Mouse (Mus musculus) MEL (cell line): ENCODE measurements around the gene Samd7. TPM values are rescaled to one million over a fixed set of nuclear protein-coding genes. Genes with fewer than 3 reads are reported as not detected.

Experiments used
- DNase-seq: peaks from one replicate; pipeline ENCODE4 v3.0.0; 2011; ENCODE audit warnings: low read depth, low spot score
- H3K27ac ChIP-seq: 2 replicates; pipeline ENCODE4 v1.5.1; 2012; ENCODE audit warnings: low read depth, mild to moderate bottlenecking, control low read depth, low read length, moderate library complexity; ENCODE audit not compliant: control insufficient read depth
- H3K27me3 ChIP-seq, 2 experiments: fragments of 150-350 bp in 1 of 2; sonication (generic) in 1 of 2; 2 replicates each; pipeline ENCODE4 v1.6.1; 2012; ENCODE audit warnings: low read length in 2 of 2, mild to moderate bottlenecking in 2 of 2, improper control_type of control experiment in 1 of 2, moderate library complexity in 1 of 2; ENCODE audit not compliant: insufficient read depth in 2 of 2, control insufficient read depth in 1 of 2
- H3K36me3 ChIP-seq, 2 experiments: 2 replicates each; pipeline ENCODE4 v1.6.1; 2012 to 2014; ENCODE audit warnings: low read length in 2 of 2, improper control_type of control experiment in 1 of 2, inconsistent platforms in 1 of 2, mild to moderate bottlenecking in 1 of 2; ENCODE audit not compliant: insufficient read depth in 2 of 2, control insufficient read depth in 1 of 2
- H3K4me1 ChIP-seq, 2 experiments: fragments of 150-350 bp in 1 of 2; sonication (generic) in 1 of 2; 2 replicates each; pipeline ENCODE4 v1.6.1; 2012; ENCODE audit warnings: low read length in 2 of 2, improper control_type of control experiment in 1 of 2, mild to moderate bottlenecking in 1 of 2; ENCODE audit not compliant: insufficient read depth in 2 of 2, control insufficient read depth in 1 of 2
- H3K4me3 ChIP-seq, 2 experiments: fragments of 150-350 bp in 1 of 2; sonication (generic) in 1 of 2; 2 replicates each; pipeline ENCODE4 v1.5.1; 2012; ENCODE audit warnings: low read depth in 2 of 2, low read length in 2 of 2, mild to moderate bottlenecking in 2 of 2, moderate library complexity in 2 of 2, control low read depth in 1 of 2, improper control_type of control experiment in 1 of 2; ENCODE audit not compliant: control insufficient read depth in 1 of 2, insufficient read depth in 1 of 2
- H3K79me2 ChIP-seq: 2 replicates; pipeline ENCODE4 v1.6.1; 2012; ENCODE audit warnings: mild to moderate bottlenecking, low read length, moderate library complexity; ENCODE audit not compliant: control insufficient read depth, poor library complexity, insufficient read depth
- H3K9ac ChIP-seq: 2 replicates; pipeline ENCODE4 v1.6.1; 2012; ENCODE audit warnings: low read depth, mild to moderate bottlenecking, control low read depth, low read length, moderate library complexity; ENCODE audit not compliant: control insufficient read depth, poor library complexity, severe bottlenecking
- H3K9me3 ChIP-seq: fragments of 150-350 bp; sonication (generic); replicated peaks from 2 replicates; pipeline ENCODE4 v1.6.1; 2012; ENCODE audit warnings: mild to moderate bottlenecking, low read length, improper control_type of control experiment, moderate library complexity; ENCODE audit not compliant: insufficient read depth
- BHLHE40 ChIP-seq: IDR thresholded peaks from 2 replicates; pipeline ENCODE4 v1.6.1; 2012; ENCODE audit warnings: low read depth, mild to moderate bottlenecking, inconsistent platforms, low read length, improper control_type of control experiment, borderline replicate concordance
- CHD1 ChIP-seq: IDR thresholded peaks from 2 replicates; pipeline ENCODE4 v1.6.1; 2012; ENCODE audit warnings: low read depth, mild to moderate bottlenecking, inconsistent platforms, low read length, improper control_type of control experiment
- CHD2 ChIP-seq: IDR thresholded peaks from 2 replicates; pipeline ENCODE4 v1.6.1; 2011; ENCODE audit warnings: low read length, improper control_type of control experiment
- CTCF ChIP-seq, 3 experiments: IDR thresholded peaks in 2 of 3; conservative IDR thresholded peaks in 1 of 3; 2 replicates each; pipeline ENCODE4 v1.5.1; 2011 to 2012; ENCODE audit warnings: low read length in 3 of 3, low read depth in 2 of 3, mild to moderate bottlenecking in 2 of 3, improper control_type of control experiment in 1 of 3, inconsistent platforms in 1 of 3, mixed read lengths in 1 of 3, moderate library complexity in 1 of 3; ENCODE audit not compliant: control insufficient read depth in 1 of 3, insufficient read depth in 1 of 3, poor library complexity in 1 of 3, severe bottlenecking in 1 of 3
- E2F4 ChIP-seq: IDR thresholded peaks from 2 replicates; pipeline ENCODE4 v1.6.1; 2011; ENCODE audit warnings: low read depth, low read length, improper control_type of control experiment, borderline replicate concordance
- ELF1 ChIP-seq: IDR thresholded peaks from 2 replicates; pipeline ENCODE4 v1.6.1; 2014; ENCODE audit warnings: low read depth, mild to moderate bottlenecking, inconsistent platforms, low read length, improper control_type of control experiment, moderate library complexity
- EP300 ChIP-seq, 2 experiments: IDR thresholded peaks; 2 replicates each; pipeline ENCODE4 v1.6.1; 2011; ENCODE audit warnings: improper control_type of control experiment in 2 of 2, low read length in 2 of 2, low read depth in 1 of 2, mild to moderate bottlenecking in 1 of 2
- GABPA ChIP-seq: IDR thresholded peaks from 2 replicates; pipeline ENCODE4 v1.6.1; 2012; ENCODE audit warnings: low read depth, mild to moderate bottlenecking, inconsistent platforms, low read length, improper control_type of control experiment, moderate library complexity
- GATA1 ChIP-seq: IDR thresholded peaks from 2 replicates; pipeline ENCODE4 v1.6.1; 2011; ENCODE audit warnings: low read depth, low read length, improper control_type of control experiment
- KAT2A ChIP-seq: conservative IDR thresholded peaks from 2 replicates; pipeline ENCODE4 v1.6.1; 2012; ENCODE audit warnings: low read depth, low read length, improper control_type of control experiment, inconsistent platforms
- MAX ChIP-seq: IDR thresholded peaks from 2 replicates; pipeline ENCODE4 v1.6.1; 2011; ENCODE audit warnings: low read length, improper control_type of control experiment
- MAZ ChIP-seq: IDR thresholded peaks from 2 replicates; pipeline ENCODE4 v1.6.1; 2012; ENCODE audit warnings: low read depth, mild to moderate bottlenecking, inconsistent platforms, low read length, improper control_type of control experiment
- MXI1 ChIP-seq: IDR thresholded peaks from 2 replicates; pipeline ENCODE4 v1.6.1; 2011; ENCODE audit warnings: mild to moderate bottlenecking, low read depth, low read length, improper control_type of control experiment
- NELFE ChIP-seq: IDR thresholded peaks from 2 replicates; pipeline ENCODE4 v1.6.1; 2011; ENCODE audit warnings: low read depth, low read length, improper control_type of control experiment
- NRF1 ChIP-seq: IDR thresholded peaks from 2 replicates; pipeline ENCODE4 v1.6.1; 2014; ENCODE audit warnings: low read depth, mild to moderate bottlenecking, inconsistent platforms, low read length, improper control_type of control experiment, moderate library complexity; ENCODE audit not compliant: poor library complexity, insufficient read depth, severe bottlenecking
- POLR2A ChIP-seq, 2 experiments: IDR thresholded peaks; 2 replicates each; pipeline ENCODE4 v1.6.1; 2011 to 2012; ENCODE audit warnings: low read length in 2 of 2, mild to moderate bottlenecking in 2 of 2, control low read depth in 1 of 2, improper control_type of control experiment in 1 of 2, low read depth in 1 of 2, moderate library complexity in 1 of 2; ENCODE audit not compliant: control insufficient read depth in 1 of 2, insufficient read depth in 1 of 2, poor library complexity in 1 of 2
- POLR2AphosphoS5 ChIP-seq: IDR thresholded peaks from 2 replicates; pipeline ENCODE4 v1.6.1; 2012; ENCODE audit warnings: low read depth, borderline replicate concordance, mild to moderate bottlenecking, inconsistent platforms, low read length, moderate library complexity, mixed read lengths
- RAD21 ChIP-seq: IDR thresholded peaks from 2 replicates; pipeline ENCODE4 v1.6.1; 2011; ENCODE audit warnings: mild to moderate bottlenecking, low read depth, low read length, improper control_type of control experiment
- SIN3A ChIP-seq: IDR thresholded peaks from 2 replicates; pipeline ENCODE4 v1.6.1; 2012; ENCODE audit warnings: low read length, improper control_type of control experiment, inconsistent platforms
- SMC3 ChIP-seq: IDR thresholded peaks from 2 replicates; pipeline ENCODE4 v1.6.1; 2011; ENCODE audit warnings: low read depth, low read length, improper control_type of control experiment
- TBP ChIP-seq: IDR thresholded peaks from 2 replicates; pipeline ENCODE4 v1.8.0; 2011; ENCODE audit warnings: low read depth, low read length, improper control_type of control experiment
- TCF12 ChIP-seq: IDR thresholded peaks from 2 replicates; pipeline ENCODE4 v1.6.1; 2014; ENCODE audit warnings: low read depth, mild to moderate bottlenecking, inconsistent platforms, low read length, improper control_type of control experiment, moderate library complexity
- USF1 ChIP-seq: IDR thresholded peaks from 2 replicates; pipeline ENCODE4 v1.6.1; 2014; ENCODE audit warnings: low read depth, mild to moderate bottlenecking, inconsistent platforms, low read length, improper control_type of control experiment, moderate library complexity
- USF2 ChIP-seq, 2 experiments: IDR thresholded peaks; 2 replicates each; pipeline ENCODE4 v1.6.1; 2011 to 2012; ENCODE audit warnings: improper control_type of control experiment in 2 of 2, low read length in 2 of 2, borderline replicate concordance in 1 of 2, inconsistent platforms in 1 of 2, low read depth in 1 of 2, mild to moderate bottlenecking in 1 of 2; ENCODE audit not compliant: insufficient read depth in 1 of 2
- ZC3H11A ChIP-seq: IDR thresholded peaks from 2 replicates; pipeline ENCODE4 v1.6.1; 2012; ENCODE audit warnings: low read depth, mild to moderate bottlenecking, inconsistent platforms, low read length, improper control_type of control experiment
- ZKSCAN1 ChIP-seq: IDR thresholded peaks from 2 replicates; pipeline ENCODE4 v1.6.1; 2012; ENCODE audit warnings: low read depth, mild to moderate bottlenecking, inconsistent platforms, low read length, improper control_type of control experiment, moderate library complexity
- ZMIZ1 ChIP-seq: IDR thresholded peaks from 2 replicates; pipeline ENCODE4 v1.6.1; 2012; ENCODE audit warnings: low read depth, mild to moderate bottlenecking, inconsistent platforms, low read length, improper control_type of control experiment, moderate library complexity
- ZNF384 ChIP-seq: IDR thresholded peaks from 2 replicates; pipeline ENCODE4 v1.6.1; 2012; ENCODE audit warnings: low read depth, mild to moderate bottlenecking, inconsistent platforms, low read length, improper control_type of control experiment
- polyA plus RNA-seq, 2 experiments: library from polyadenylated mRNA; stranded (reverse) in 1 of 2; unstranded in 1 of 2; fragments of >175 nt in 1 of 2; fragments of >200 nt in 1 of 2; gene quantifications; 2 replicates each; pipeline versions ENCODE4 v1.2.1 to v1.2.4; 2012; ENCODE audit warnings: low replicate concordance in 2 of 2, low read depth in 1 of 2; ENCODE audit not compliant: insufficient read length in 2 of 2, insufficient read depth in 1 of 2, missing spikeins in 1 of 2
- total RNA-seq: library from RNA; depleted of rRNA; stranded (reverse); fragments of 300-350 nt; gene quantifications from 2 replicates; pipeline ENCODE4 v1.2.3, GENCODE M21; 2012

Gene Samd7
- total and polyA plus RNA-seq, 3 experiments = not detected

DNA sequence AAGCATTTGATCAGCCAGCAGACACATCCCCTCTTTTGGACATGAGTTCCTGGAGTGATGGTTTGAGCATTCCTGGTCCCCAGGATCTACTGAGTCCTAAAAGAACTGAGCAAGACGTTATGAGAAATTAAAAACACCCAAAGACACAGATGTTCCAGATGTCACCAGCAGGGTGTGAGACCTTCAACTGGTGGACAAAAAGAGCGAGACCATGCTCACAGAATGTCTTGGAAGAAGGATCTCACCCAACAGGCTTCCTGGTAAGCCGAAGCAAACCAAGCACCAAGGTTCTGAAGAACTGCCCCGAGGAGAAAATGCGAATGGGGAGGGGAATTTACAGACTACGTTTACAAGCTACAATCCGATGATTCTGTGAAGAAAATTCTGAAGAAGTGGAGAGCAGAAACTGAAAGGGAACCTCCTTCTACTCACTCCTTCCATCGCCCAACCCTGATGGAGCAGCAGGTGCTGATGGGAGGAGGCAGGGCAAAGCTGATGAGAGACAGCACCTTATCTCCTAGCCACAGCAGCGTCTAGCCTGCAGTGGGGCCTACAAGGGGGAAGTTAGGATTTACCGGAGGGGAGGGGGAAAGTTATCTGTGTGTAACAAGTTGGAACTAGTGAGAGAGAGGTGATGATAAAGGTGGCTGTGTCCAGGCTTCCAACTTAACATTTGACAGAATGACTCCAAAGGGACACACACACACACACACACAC, 19.4 kb downstream of the Samd7 start (continued):
- TF ChIP-seq ZNF384 = peak; percentile 40; the same call in 1 of the 2 replicates
- TF ChIP-seq E2F4 = no peak
- TF ChIP-seq MAZ = peak; percentile 99
- peak in 2 of 3 experiments; percentile 28 to 30; a peak in 3 of 6 replicates for TF ChIP-seq CTCF (IDR thresholded peaks at IDR 0.05 in 2 of 3, conservative IDR thresholded peaks at IDR 0.05 in 1 of 3; ENCODE audit: control insufficient read depth in 1 of 3, insufficient read depth in 1 of 3, low read depth in 2 of 3, low read length in 3 of 3, poor library complexity in 1 of 3, severe bottlenecking in 1 of 3)
- TF ChIP-seq EP300 (IDR thresholded peaks at IDR 0.05; ENCODE audit: low read depth in 1 of 2, low read length in 2 of 2) = peak; percentile 99
- TF ChIP-seq NELFE = no peak
- TF ChIP-seq GATA1 = peak; percentile 99
- TF ChIP-seq CHD1 = no peak
- no peak for TF ChIP-seq ZMIZ1
- peak; percentile 75; the same call in 1 of the 2 replicates for TF ChIP-seq CHD2
- no peak for TF ChIP-seq ZC3H11A
- no peak for TF ChIP-seq RAD21
- no peak for TF ChIP-seq GABPA
- TF ChIP-seq SIN3A = peak; percentile 95

DNA sequence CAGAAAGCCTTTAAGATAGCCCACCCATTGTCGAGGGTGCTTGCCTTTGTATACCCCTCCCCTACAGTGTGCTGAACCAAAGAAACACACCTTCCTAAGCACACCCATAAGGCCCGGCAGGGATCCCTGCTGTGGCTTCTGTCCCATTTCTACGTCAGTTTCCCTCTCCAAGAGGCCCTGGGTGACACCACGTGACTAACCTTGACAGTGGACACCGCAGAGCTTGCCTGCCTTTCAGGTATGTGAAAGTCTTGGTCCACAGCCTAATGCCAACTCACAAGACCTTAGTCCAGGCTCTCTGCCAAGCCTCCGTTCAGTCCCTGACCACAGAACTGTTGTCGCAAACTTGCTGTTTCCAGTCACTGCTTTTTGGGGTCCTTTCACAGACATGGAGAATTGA, 20.1 kb downstream of the Samd7 start:
- peak overlapping the region; percentile 31 for H3K9ac ChIP-seq
- H3K4me3 ChIP-seq = peak overlapping the region; percentile 20 to 41; a peak in 3 of 4 replicates
- TF ChIP-seq USF1 (peak; percentile 88), USF2 (IDR thresholded peaks at IDR 0.05; ENCODE audit: borderline replicate concordance in 1 of 2, insufficient read depth in 1 of 2, low read depth in 1 of 2, low read length in 2 of 2) (peak; percentile 21 to 57; a peak in 2 of 4 replicates), MAX (peak; percentile 59), MAZ (no peak)
- peaks cover 7 to 24% of the 10 kb centered on the region in 2 experiments for H3K4me1 ChIP-seq
- no peak for DNase-seq
- H3K27ac ChIP-seq = peak overlapping the region; percentile 72
- peaks cover 0 to 14% of the 10 kb centered on the region in 2 experiments; a peak in 2 of 4 replicates for H3K36me3 ChIP-seq
- no peaks in the 10 kb centered on the region for H3K27me3 ChIP-seq
- H3K9me3 ChIP-seq = no peaks in the 10 kb centered on the region
- H3K79me2 ChIP-seq = no peaks in the 10 kb centered on the region

DNA sequence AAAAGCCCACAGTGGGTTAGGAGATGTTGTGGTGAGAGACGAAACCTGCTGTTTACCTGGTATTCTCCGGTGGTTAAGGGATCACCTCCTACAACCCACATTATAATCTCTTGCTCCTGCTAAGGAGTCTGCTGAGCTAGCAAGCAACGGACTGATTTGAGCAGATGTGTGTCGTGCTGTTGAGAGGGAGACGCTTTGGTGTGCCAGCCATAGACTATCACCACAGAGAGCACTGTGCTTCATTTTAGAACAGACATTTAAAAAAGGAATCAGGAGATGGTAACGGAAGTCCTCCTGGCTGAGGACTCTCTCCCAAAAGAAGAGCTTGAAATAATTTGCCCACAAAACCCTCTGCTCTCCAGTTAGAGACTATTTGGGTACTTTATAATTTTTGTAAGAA, 21.2 kb downstream of the Samd7 start:
- DNase-seq = no peak
- Histone ChIP-seq H3K79me2 (no peaks in the 10 kb centered on the region), H3K9me3 (no peaks in the 10 kb centered on the region), H3K4me1 (peaks cover 7 to 24% of the 10 kb centered on the region in 2 experiments), H3K9ac (no peak overlapping the region), H3K27me3 (no peaks in the 10 kb centered on the region), H3K4me3 (no peak overlapping the region), H3K36me3 (peaks cover 0 to 14% of the 10 kb centered on the region in 2 experiments; a peak in 2 of 4 replicates), H3K27ac (no peak overlapping the region)
- TF ChIP-seq BHLHE40 = no peak
- no peak for TF ChIP-seq ELF1
- no peak for TF ChIP-seq CHD1
- no peak for TF ChIP-seq POLR2AphosphoS5
- no peak for TF ChIP-seq SMC3
- no peak for TF ChIP-seq GATA1
- no peak for TF ChIP-seq POLR2A (IDR thresholded peaks at IDR 0.05; ENCODE audit: control insufficient read depth in 1 of 2, insufficient read depth in 1 of 2, low read depth in 1 of 2, low read length in 2 of 2, poor library complexity in 1 of 2)
- no peak for TF ChIP-seq CHD2
- TF ChIP-seq TBP = no peak
- no peak for TF ChIP-seq NRF1
- no peak for TF ChIP-seq ZKSCAN1
- TF ChIP-seq E2F4 = no peak
- TF ChIP-seq TCF12 = no peak
- TF ChIP-seq MXI1 = no peak
- no peak for TF ChIP-seq MAX
- TF ChIP-seq EP300 (IDR thresholded peaks at IDR 0.05; ENCODE audit: low read depth in 1 of 2, low read length in 2 of 2) = no peak
- TF ChIP-seq KAT2A = no peak
